Mouse (Mus musculus): ENCODE measurements around the gene Adora2a. TPM values are rescaled to one million over a fixed set of nuclear protein-coding genes. Genes with fewer than 3 reads are reported as not detected.
A peak's percentile ranks its signal among the peaks of the same experiment; 100 is the strongest.

Gene Adora2a
- total and polyA plus RNA-seq, 3 experiments = 0.04 TPM; not detected in 2

DNA sequence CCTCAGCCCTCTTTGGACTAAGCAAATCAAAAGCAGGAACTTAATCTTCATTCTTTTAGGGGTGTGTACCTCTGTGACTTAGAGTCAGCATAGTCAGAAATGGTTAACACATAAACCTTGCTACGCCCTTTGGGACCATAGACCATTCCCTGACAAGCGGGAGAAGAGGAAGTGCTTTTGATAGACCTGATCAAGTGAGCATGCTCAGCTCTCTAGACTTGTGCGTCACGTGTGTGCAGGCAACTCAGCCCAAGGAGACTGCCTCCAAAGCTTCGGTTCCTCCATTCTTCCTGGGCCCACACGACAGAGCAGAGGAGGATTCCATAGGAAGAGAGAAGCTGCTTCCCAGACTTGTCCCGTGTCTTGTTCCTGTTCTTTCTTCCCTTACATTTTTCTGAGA lies 28.1 kb upstream of the Adora2a start:
- no peak overlapping the region for H3K9ac ChIP-seq (ENCODE audit: control insufficient read depth, low read depth, low read length, poor library complexity, severe bottlenecking)
- H3K4me3 ChIP-seq (ENCODE audit: control insufficient read depth in 1 of 2, insufficient read depth in 1 of 2, low read depth in 2 of 2, low read length in 2 of 2) = no peak overlapping the region
- H3K27me3 ChIP-seq (ENCODE audit: control insufficient read depth in 1 of 2, insufficient read depth in 2 of 2, low read length in 2 of 2) = no peaks in the 10 kb centered on the region
- no peaks in the 10 kb centered on the region for H3K9me3 ChIP-seq (replicated peaks; ENCODE audit: insufficient read depth, low read length)
- peak; percentile 48 for DNase-seq (ENCODE audit: low read depth, low spot score)
- H3K36me3 ChIP-seq (ENCODE audit: control insufficient read depth in 1 of 2, insufficient read depth in 2 of 2, low read length in 2 of 2) = peaks cover 0 to 13% of the 10 kb centered on the region in 2 experiments; a peak in 2 of 4 replicates
- H3K79me2 ChIP-seq (ENCODE audit: control insufficient read depth, insufficient read depth, low read length, poor library complexity) = no peaks in the 10 kb centered on the region
- TF ChIP-seq USF1 (IDR thresholded peaks at IDR 0.05; ENCODE audit: low read depth, low read length) = peak; percentile 70
- TF ChIP-seq RAD21 (IDR thresholded peaks at IDR 0.05; ENCODE audit: low read depth, low read length) = no peak
- peak; percentile 54; the same call in 1 of the 2 replicates for TF ChIP-seq NRF1 (IDR thresholded peaks at IDR 0.05; ENCODE audit: insufficient read depth, low read depth, low read length, poor library complexity, severe bottlenecking)
- H3K4me1 ChIP-seq (ENCODE audit: control insufficient read depth in 1 of 2, insufficient read depth in 2 of 2, low read length in 2 of 2) = peaks cover 0 to 8% of the 10 kb centered on the region in 2 experiments; a peak in 3 of 4 replicates
- no peak overlapping the region for H3K27ac ChIP-seq (ENCODE audit: control insufficient read depth, low read depth, low read length)

DNA sequence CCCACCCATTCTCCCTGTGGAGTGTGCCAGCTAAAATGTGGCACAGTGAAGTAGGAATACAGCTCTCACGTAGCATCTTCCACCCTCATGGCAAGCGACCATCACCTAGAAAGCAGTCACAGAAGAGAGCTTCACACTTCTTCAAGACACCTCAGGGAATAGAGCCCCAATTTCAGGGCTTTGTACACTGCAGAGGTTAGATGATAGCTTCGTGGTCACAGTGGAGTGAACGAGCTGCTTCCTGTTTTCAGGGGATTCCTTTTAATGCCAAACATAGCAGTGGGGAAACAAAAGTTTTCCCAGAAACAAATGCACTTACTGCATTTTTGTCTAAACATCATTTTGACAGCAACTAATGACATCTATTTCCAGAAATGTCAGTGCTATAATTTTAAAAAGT lies 27.3 kb upstream of the Adora2a start:
- TF ChIP-seq ZKSCAN1 (IDR thresholded peaks at IDR 0.05; ENCODE audit: low read depth, low read length) (no peak), SIN3A (IDR thresholded peaks at IDR 0.05; ENCODE audit: low read length) (no peak), MXI1 (IDR thresholded peaks at IDR 0.05; ENCODE audit: low read depth, low read length) (no peak), HCFC1 (IDR thresholded peaks at IDR 0.05; ENCODE audit: low read depth, low read length) (no peak), UBTF (IDR thresholded peaks at IDR 0.05; ENCODE audit: borderline replicate concordance, insufficient read depth, low read depth, low read length) (no peak), GATA1 (IDR thresholded peaks at IDR 0.05; ENCODE audit: low read depth, low read length) (no peak)
- H3K27me3 ChIP-seq (ENCODE audit: control insufficient read depth in 1 of 2, insufficient read depth in 2 of 2, low read length in 2 of 2) = no peaks in the 10 kb centered on the region
- peak; percentile 56 for DNase-seq (ENCODE audit: low read depth, low spot score)
- H3K79me2 ChIP-seq (ENCODE audit: control insufficient read depth, insufficient read depth, low read length, poor library complexity) = no peaks in the 10 kb centered on the region
- no peak overlapping the region for H3K4me3 ChIP-seq (ENCODE audit: control insufficient read depth in 1 of 2, insufficient read depth in 1 of 2, low read depth in 2 of 2, low read length in 2 of 2)
- no peaks in the 10 kb centered on the region for H3K9me3 ChIP-seq (replicated peaks; ENCODE audit: insufficient read depth, low read length)
- peaks cover 0 to 8% of the 10 kb centered on the region in 2 experiments; a peak in 3 of 4 replicates for H3K4me1 ChIP-seq (ENCODE audit: control insufficient read depth in 1 of 2, insufficient read depth in 2 of 2, low read length in 2 of 2)
- no peak overlapping the region for H3K27ac ChIP-seq (ENCODE audit: control insufficient read depth, low read depth, low read length)
- H3K36me3 ChIP-seq (ENCODE audit: control insufficient read depth in 1 of 2, insufficient read depth in 2 of 2, low read length in 2 of 2) = peaks cover 0 to 13% of the 10 kb centered on the region in 2 experiments; a peak in 2 of 4 replicates
- H3K9ac ChIP-seq (ENCODE audit: control insufficient read depth, low read depth, low read length, poor library complexity, severe bottlenecking) = no peak overlapping the region

DNA sequence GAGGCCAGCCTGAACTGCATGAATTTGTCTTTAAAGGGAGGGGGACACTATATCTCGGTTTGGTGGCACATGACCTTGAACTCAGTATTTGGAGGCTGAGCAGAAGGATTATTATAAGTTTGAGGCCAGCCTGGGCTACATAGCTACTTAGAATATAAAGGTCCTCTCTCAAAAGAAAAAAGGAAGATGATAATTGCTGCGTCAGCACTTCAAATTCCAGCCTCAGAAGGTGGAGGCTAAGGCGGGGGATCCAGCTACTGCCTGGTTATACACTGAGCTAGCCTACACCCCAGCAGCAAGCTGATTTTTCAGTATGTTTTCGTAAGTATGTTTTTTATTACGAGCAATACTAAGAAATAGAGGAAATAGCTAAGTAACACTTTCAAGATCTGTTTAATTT lies 26.0 kb upstream of the Adora2a start:
- Histone ChIP-seq H3K36me3 (ENCODE audit: control insufficient read depth in 1 of 2, insufficient read depth in 2 of 2, low read length in 2 of 2) (peaks cover 0 to 13% of the 10 kb centered on the region in 2 experiments; a peak in 2 of 4 replicates), H3K4me3 (ENCODE audit: control insufficient read depth in 1 of 2, insufficient read depth in 1 of 2, low read depth in 2 of 2, low read length in 2 of 2) (no peak overlapping the region), H3K4me1 (ENCODE audit: control insufficient read depth in 1 of 2, insufficient read depth in 2 of 2, low read length in 2 of 2) (peaks cover 0 to 8% of the 10 kb centered on the region in 2 experiments; a peak in 3 of 4 replicates), H3K27ac (ENCODE audit: control insufficient read depth, low read depth, low read length) (no peak overlapping the region), H3K9me3 (replicated peaks; ENCODE audit: insufficient read depth, low read length) (no peaks in the 10 kb centered on the region), H3K9ac (ENCODE audit: control insufficient read depth, low read depth, low read length, poor library complexity, severe bottlenecking) (no peak overlapping the region), H3K27me3 (ENCODE audit: control insufficient read depth in 1 of 2, insufficient read depth in 2 of 2, low read length in 2 of 2) (no peaks in the 10 kb centered on the region), H3K79me2 (ENCODE audit: control insufficient read depth, insufficient read depth, low read length, poor library complexity) (no peaks in the 10 kb centered on the region)
- no peak for DNase-seq (ENCODE audit: low read depth, low spot score)
- TF ChIP-seq USF2 (IDR thresholded peaks at IDR 0.05; ENCODE audit: borderline replicate concordance in 1 of 2, insufficient read depth in 1 of 2, low read depth in 1 of 2, low read length in 2 of 2) (no peak), MAFK (IDR thresholded peaks at IDR 0.05; ENCODE audit: borderline replicate concordance, low read depth, low read length) (peak; percentile 86)
